Mouse (Mus musculus) activated CD4-positive, CD25-positive, alpha-beta regulatory T cell, adult 4 months (primary cell): ENCODE data around the gene Myzap. TPM values are rescaled to one million over a fixed set of nuclear protein-coding genes. Genes with fewer than 3 reads are reported as not detected.
A peak's percentile ranks its signal among the peaks of the same experiment; 100 is the strongest.
"Not testable (repeated sequence)": the region's sequence is repeated elsewhere in the genome, so short reads cannot be mapped to it uniquely, and the experiment has no call there.

ENCODE experiments used
- ATAC-seq: one replicate; pipeline ENCODE4 v1.8.0; 2017
- polyA plus RNA-seq, 2 experiments: library from polyadenylated mRNA; unstranded; fragments of 100-300 nt; shearing (Covaris generic); gene quantifications; one replicate each; pipeline ENCODE4 v1.2.1; 2017

The Myzap gene
- polyA plus RNA-seq, 2 experiments from 2014 or later, result 0.77 TPM; not detected in 1

GRCm38 (mm10) chr9:71542292-71542691 is 49.9 kb downstream of the Myzap start:
- no peak for ATAC-seq

GRCm38 (mm10) chr9:71540739-71541138 is 51.4 kb downstream of the Myzap start:
- no peak for ATAC-seq

GRCm38 (mm10) chr9:71535730-71536129 is 56.4 kb downstream of the Myzap start:
- no peak for ATAC-seq

GRCm38 (mm10) chr9:71535036-71535435 is 57.1 kb downstream of the Myzap start:
- no peak for ATAC-seq

DNA sequence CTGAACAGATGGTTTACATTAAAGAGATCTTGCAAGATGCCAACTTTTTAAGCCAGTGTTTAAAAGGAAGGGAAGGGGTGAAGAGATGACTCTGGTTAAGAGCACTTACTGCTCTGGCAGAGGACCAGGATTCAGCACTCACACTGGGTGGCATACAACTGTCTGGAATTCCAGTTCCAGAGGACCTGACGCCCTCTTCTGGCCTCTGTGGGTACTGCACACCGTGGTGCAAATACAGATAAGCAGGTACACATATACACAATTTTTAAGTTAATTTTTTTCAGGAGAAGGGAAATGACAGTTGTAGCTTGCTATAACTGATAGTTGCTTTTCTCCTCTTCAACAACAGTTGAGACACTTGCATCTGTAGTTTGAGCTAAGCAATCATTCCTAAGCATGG is 62.2 kb downstream of the Myzap start:
- ATAC-seq, result no peak

DNA sequence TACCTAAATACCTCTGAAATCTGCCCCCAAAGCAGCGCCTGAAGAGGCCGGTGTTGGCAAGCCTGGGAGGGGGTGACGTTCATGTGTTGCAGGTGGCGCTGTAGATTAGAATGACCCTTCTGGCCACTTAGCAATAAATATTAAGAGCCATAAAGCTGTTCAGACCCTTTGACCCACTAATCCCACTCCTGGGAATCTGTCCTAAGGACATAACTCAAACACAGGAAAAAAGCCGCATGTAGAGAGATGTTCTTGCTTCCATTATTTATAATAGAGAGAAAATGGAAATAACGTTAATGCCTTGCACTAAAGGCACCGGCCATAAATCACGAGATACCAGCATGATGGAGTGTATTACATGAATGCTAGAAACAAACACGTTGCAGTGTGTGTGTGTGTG is 64.7 kb downstream of the Myzap start:
- no peak for ATAC-seq

DNA sequence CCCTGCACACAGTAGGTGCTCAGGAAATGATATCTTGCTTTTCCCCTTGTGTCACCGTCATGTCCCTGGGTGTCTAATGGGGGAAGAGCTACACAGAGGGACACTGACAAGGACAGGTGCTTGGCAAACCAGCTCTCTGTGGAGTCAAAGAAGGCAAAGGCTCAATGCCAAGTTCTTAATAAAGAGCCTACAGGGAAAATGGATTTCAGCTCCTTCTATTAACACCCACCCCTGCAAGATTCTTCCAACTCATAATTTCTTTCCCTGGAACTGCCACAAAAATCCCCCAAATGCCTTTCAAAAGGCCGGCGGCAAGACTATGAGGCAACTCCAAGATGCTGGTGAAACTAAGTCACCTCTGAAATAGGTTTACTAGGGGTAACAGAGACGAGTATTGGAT is 68.3 kb downstream of the Myzap start:
- no peak for ATAC-seq

DNA sequence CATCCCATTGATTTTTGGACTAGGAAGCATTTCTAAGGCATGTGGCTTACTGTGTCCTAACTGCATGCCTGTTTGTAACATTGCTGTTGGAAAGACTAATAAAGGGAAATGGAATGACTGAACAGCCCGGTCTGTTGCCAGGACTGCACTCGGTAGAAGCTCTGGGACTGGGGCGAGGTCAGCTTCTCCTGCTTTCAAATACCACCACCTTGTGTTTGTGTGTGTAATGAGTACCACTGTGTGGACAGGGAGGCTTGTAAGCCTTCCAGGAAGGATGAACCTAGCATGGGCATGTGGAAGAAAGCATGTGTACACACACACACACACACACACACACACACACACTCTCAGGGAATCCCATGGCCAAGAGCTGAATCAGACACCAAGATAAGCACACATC is 72.3 kb downstream of the Myzap start:
- no peak for ATAC-seq

DNA sequence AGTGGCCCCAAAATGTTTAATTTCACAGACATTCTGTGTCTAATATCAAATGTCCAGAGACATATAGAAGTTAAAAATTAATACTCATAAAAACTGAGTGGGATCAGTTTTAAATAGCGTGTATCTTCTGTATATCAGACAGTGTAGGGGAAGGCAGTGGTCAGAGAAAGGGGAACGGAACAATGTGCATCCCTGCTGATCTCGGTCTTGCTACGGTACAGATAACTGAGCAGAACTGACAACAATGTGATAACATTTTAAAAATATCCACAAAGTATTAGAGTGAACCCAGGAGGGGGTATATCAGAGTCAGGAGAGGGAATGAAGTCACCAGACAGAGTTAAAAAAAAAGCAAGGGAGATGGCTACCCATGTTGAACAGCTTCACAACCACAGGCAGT is 74.7 kb downstream of the Myzap start:
- ATAC-seq, result no peak

GRCm38 (mm10) chr9:71515862-71516261 is 76.3 kb downstream of the Myzap start:
- ATAC-seq, result no peak

GRCm38 (mm10) chr9:71513566-71513965 is 78.6 kb downstream of the Myzap start:
- ATAC-seq, result no peak

DNA sequence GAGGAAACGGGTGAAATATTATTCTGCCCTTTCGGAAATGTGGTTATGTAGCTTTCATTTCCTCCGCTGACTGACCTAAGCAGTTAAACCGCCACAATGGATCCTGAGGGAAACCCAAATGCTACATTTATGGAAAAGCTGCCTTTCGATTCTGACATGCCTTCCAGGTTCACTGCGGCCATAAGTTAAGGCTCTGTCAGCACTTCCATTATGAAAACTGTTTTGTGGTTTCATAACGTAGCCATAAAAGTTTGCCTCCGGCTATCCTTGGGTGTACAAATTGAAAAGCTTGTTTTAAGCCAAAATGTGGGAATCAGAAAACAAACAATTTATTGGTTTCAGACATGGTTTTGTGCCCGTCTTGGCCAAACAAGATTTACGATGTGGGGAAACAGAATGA is 79.3 kb downstream of the Myzap start:
- no peak for ATAC-seq

DNA sequence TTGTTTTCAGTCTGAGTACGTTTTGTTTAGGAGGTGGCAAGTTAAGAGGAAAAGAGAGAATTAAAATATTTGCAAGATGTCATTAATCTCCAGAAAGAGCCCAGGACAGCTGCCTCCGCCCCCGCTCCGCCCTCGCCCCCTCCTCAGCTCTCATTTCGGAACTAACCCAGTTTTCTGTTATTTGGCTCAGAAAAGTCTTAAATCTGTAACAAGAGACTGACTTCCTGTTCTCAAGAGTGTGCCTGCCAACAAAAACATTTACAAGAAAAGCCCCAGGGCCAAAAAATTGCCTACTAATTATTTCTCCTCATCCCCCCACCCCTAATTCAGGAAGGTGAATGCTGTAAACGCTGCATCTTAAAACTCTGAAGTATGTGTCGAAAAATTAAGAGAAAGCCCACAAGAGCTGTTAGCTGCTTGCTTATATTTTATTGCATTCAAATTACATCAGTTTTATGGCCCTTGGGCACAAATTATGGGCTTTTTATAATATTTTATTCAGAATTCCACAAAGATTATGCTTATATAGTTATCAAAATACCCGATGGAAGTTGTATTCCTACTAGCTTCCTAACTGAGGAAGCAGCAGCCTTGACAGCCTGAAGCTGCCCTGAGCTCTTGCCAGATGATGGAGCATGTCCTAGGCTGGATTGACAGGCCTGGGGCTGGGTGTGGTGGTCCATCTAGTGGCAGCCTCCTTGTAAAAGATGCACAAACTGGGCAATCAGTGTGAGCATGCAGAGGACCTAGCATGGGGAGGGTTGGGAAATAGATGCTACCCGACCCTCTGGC is 93.6 kb downstream of the Myzap start:
- ATAC-seq, result no peak

- no peak for ATAC-seq
Measured at GRCm38 (mm10) chr9:71496637-71497036, 95.5 kb downstream of the Myzap start.

GRCm38 (mm10) chr9:71493771-71494170 is 98.4 kb downstream of the Myzap start:
- ATAC-seq, result no peak

- ATAC-seq, result no peak
Measured at GRCm38 (mm10) chr9:71492296-71493025, 99.7 kb downstream of the Myzap start.

DNA sequence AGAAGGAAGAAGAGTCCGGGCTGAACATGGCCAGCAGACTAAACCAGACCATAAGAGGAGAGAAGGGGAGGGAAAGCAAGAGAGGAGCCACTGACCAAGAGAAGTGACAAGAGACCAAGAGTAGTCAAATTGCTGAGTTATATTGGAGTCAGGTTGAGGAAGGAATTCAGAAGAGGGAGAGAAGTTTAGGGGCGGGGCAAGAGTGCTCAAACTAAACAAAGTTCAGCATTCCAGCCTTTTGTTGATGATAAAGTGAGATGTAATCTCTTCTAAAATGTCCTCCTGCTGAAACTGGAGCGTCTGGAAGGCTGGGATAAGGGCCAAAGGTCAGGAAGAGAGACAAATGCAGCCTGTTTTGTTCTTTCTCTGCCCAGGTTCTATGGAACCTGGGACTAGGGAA is 102.1 kb downstream of the Myzap start:
- no peak for ATAC-seq

DNA sequence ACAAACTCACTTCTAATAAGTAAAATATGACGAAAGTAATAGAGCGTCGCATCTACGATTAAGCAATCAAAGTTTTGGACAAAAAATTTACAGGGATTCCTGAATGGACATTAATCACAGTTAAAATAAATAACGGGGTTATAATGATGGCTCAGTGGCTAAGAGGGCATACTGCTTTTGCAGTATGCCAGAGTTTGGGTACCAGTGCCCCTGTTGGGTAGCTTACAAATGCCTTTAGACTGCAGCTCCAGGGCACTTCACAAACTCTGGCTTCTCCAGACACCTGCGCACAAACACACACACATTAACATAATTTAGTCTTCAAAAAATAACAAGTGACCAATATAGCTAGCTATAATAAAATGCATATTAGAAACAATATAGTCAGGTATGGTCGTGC is 106.0 kb downstream of the Myzap start:
- ATAC-seq, result no peak

- ATAC-seq, result peak; percentile 95
Measured at GRCm38 (mm10) chr9:71485475-71486094, 106.6 kb downstream of the Myzap start, which contains the start of gene Polr2m. TSS of gene Polr2m (minus strand) at chr9:71485935.

GRCm38 (mm10) chr9:71484871-71485474 is 107.2 kb downstream of the Myzap start:
- ATAC-seq, result no peak

GRCm38 (mm10) chr9:71483872-71484271 is 108.3 kb downstream of the Myzap start:
- ATAC-seq, result not testable (repeated sequence)

DNA sequence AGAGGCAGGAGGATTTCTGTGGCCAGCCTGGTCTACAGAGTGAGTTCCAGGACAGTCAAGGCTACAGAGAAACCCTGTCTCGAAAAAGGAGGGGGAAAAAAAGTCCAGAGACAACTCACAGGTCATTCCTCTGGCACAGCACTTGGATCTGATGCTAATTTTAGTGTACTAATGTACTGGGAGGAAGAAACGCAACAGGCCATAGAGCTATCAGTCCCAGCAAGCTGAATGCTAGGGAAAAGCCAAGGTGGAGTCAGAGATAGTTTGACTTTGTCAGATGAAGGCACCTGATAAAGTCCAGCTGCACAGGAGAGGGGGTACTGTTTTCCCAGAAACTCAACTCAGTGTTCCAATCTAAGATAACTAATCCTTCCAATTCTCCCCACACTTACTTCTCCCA is 111.9 kb downstream of the Myzap start:
- ATAC-seq, result no peak

DNA sequence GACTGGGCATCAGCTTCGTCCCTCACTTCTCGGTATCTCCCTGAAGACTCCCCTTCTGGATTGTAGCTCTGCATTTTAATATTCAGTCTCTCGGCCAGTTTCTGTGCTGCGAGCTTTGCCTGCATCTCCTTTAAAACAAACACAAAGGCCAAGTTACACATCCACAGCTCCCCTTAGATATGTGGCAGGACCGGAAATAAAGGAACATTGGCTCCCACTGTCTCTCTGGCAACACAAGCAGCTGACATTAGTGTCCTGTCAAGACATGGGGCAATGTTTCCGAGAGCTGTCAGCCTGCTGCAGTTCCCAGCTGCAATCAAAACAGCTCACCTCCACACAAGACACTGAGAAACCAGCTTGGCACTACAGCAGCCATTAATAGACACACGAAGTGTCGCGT is 112.7 kb downstream of the Myzap start:
- ATAC-seq, result no peak
